Mouse (Mus musculus) CH12.LX (cell line): ENCODE measurements around the gene Lmbrd1. TPM values are rescaled to one million over a fixed set of nuclear protein-coding genes. Genes with fewer than 3 reads are reported as not detected.

Experiments
- DNase-seq: peaks from one replicate; pipeline ENCODE4 v3.0.0-alpha.2; 2013; ENCODE audit errors: extremely low read depth
- H3K27ac ChIP-seq: 2 replicates; pipeline ENCODE4 v1.5.1; 2012; ENCODE audit warnings: low read depth, mild to moderate bottlenecking, control low read depth, moderate library complexity; ENCODE audit not compliant: insufficient read depth
- H3K27me3 ChIP-seq: replicated peaks from 2 replicates; pipeline ENCODE3; 2012; ENCODE audit warnings: inconsistent platforms
- H3K36me3 ChIP-seq, 2 experiments: replicated peaks in 1 of 2; 2 replicates each; pipeline versions ENCODE3 to v1.6.1; 2012; ENCODE audit warnings: inconsistent platforms in 1 of 2, low read length in 1 of 2, mild to moderate bottlenecking in 1 of 2, mixed read lengths in 1 of 2, moderate library complexity in 1 of 2; ENCODE audit not compliant: control insufficient read depth in 1 of 2, insufficient read depth in 1 of 2
- H3K4me1 ChIP-seq, 2 experiments: 2 replicates each; pipeline ENCODE4 v1.6.1; 2012; ENCODE audit warnings: inconsistent platforms in 1 of 2, moderate library complexity in 1 of 2; ENCODE audit not compliant: insufficient read depth in 2 of 2, control insufficient read depth in 1 of 2
- H3K4me2 ChIP-seq: 2 replicates; pipeline ENCODE4 v1.6.1; 2012; ENCODE audit warnings: low read depth, mild to moderate bottlenecking, control low read depth; ENCODE audit not compliant: poor library complexity, insufficient read depth, severe bottlenecking
- H3K4me3 ChIP-seq, 3 experiments: fragments of 150-350 bp in 1 of 3; sonication (generic) in 1 of 3; replicated peaks in 1 of 3; 2 replicates each; pipeline versions ENCODE3 to v1.5.1; 2011 to 2012; ENCODE audit warnings: low read depth in 2 of 3, low read length in 2 of 3, mild to moderate bottlenecking in 2 of 3, moderate library complexity in 2 of 3, control low read depth in 1 of 3, improper control_type of control experiment in 1 of 3, inconsistent platforms in 1 of 3, mixed read lengths in 1 of 3; ENCODE audit not compliant: poor library complexity in 1 of 3
- H3K79me2 ChIP-seq: replicated peaks from 2 replicates; pipeline ENCODE4 v1.6.1; 2012; ENCODE audit warnings: mild to moderate bottlenecking, moderate library complexity; ENCODE audit not compliant: control insufficient read depth, poor library complexity, insufficient read depth, severe bottlenecking; ENCODE audit errors: extremely low read depth
- H3K9ac ChIP-seq: 2 replicates; pipeline ENCODE4 v1.6.1; 2012; ENCODE audit warnings: low read depth, mild to moderate bottlenecking, control low read depth, moderate library complexity; ENCODE audit not compliant: insufficient read depth
- H3K9me3 ChIP-seq: replicated peaks from 2 replicates; pipeline ENCODE3; 2012; ENCODE audit warnings: low read length, inconsistent platforms, mixed read lengths
- BHLHE40 ChIP-seq: IDR thresholded peaks from 2 replicates; pipeline ENCODE4 v1.6.1; 2011; ENCODE audit warnings: mild to moderate bottlenecking, low read depth, low read length, improper control_type of control experiment
- CHD2 ChIP-seq: IDR thresholded peaks from 2 replicates; pipeline ENCODE4 v1.6.1; 2011; ENCODE audit warnings: low read length, improper control_type of control experiment
- HCFC1 ChIP-seq: IDR thresholded peaks from 2 replicates; pipeline ENCODE4 v1.6.1; 2012; ENCODE audit warnings: low read depth, mild to moderate bottlenecking, inconsistent platforms, low read length, improper control_type of control experiment
- KAT2A ChIP-seq: IDR thresholded peaks from 2 replicates; pipeline ENCODE4 v1.6.1; 2012; ENCODE audit warnings: low read length, improper control_type of control experiment, inconsistent platforms; ENCODE audit not compliant: insufficient replicate concordance
- MEF2A ChIP-seq: IDR thresholded peaks from 2 replicates; pipeline ENCODE4 v1.6.1; 2014; ENCODE audit warnings: low read depth, mild to moderate bottlenecking, inconsistent platforms, low read length, improper control_type of control experiment, borderline replicate concordance
- MXI1 ChIP-seq: IDR thresholded peaks from 2 replicates; pipeline ENCODE4 v1.6.1; 2011; ENCODE audit warnings: mild to moderate bottlenecking, low read depth, low read length, improper control_type of control experiment
- MYC ChIP-seq: IDR thresholded peaks from 2 replicates; pipeline ENCODE4 v1.6.1; 2011; ENCODE audit warnings: low read depth, mild to moderate bottlenecking, improper control_type of control experiment, low read length
- PAX5 ChIP-seq: IDR thresholded peaks from 2 replicates; pipeline ENCODE4 v1.6.1; 2012; ENCODE audit warnings: low read length, inconsistent platforms, mixed read lengths
- TBP ChIP-seq: conservative IDR thresholded peaks from 2 replicates; pipeline ENCODE4 v1.6.1; 2011; ENCODE audit warnings: low read depth, low read length, improper control_type of control experiment
- USF1 ChIP-seq: IDR thresholded peaks from 2 replicates; pipeline ENCODE4 v1.6.1; 2014; ENCODE audit warnings: low read depth, mild to moderate bottlenecking, inconsistent platforms, low read length, improper control_type of control experiment
- ZKSCAN1 ChIP-seq: IDR thresholded peaks from 2 replicates; pipeline ENCODE4 v1.6.1; 2012; ENCODE audit warnings: low read depth, inconsistent platforms, low read length, improper control_type of control experiment, borderline replicate concordance
- ZMIZ1 ChIP-seq: IDR thresholded peaks from 2 replicates; pipeline ENCODE4 v1.6.1; 2012; ENCODE audit warnings: low read depth, mild to moderate bottlenecking, inconsistent platforms, low read length, improper control_type of control experiment
- dilution Hi-C: fragments of 300-500 bp; cut with MboI; formaldehyde crosslinking; loops from 2 replicates; pipeline ENCODE4 v1.14.3; 2020; ENCODE audit warnings: low sequenced_read_pairs; ENCODE audit not compliant: extremely low pct_unique_long_range_greater_than_20kb, extremely low pct_ligation_motif_present
- in situ Hi-C: fragments of 300-500 bp; cut with MboI; formaldehyde crosslinking; loops from 3 replicates; pipeline ENCODE4 v1.14.3; 2019; ENCODE audit warnings: low sequenced_read_pairs, low pct_ligation_motif_present, low pct_unique_long_range_greater_than_20kb, mixed read lengths
- polyA plus RNA-seq: library from polyadenylated mRNA; unstranded; fragments of >175 nt; gene quantifications from 2 replicates; pipeline ENCODE4 v1.2.1, GENCODE M21; 2012; ENCODE audit warnings: low read depth; ENCODE audit not compliant: insufficient read length
- total RNA-seq, 2 experiments: library from RNA; depleted of rRNA; stranded (reverse); fragments of 300-350 nt in 1 of 2; fragments of >200 nt in 1 of 2; gene quantifications; 2 replicates each; pipeline ENCODE4 v1.2.3; 2012 to 2014

The Lmbrd1 gene
- total and polyA plus RNA-seq, 3 experiments: 8.6 to 21.2 (median 17.3) TPM

- peaks cover 9 to 45% of the 10 kb centered on the region in 2 experiments for H3K36me3 ChIP-seq
- no peaks in the 10 kb centered on the region for H3K27me3 ChIP-seq
- dilution Hi-C loops: no loop called here
- H3K4me1 ChIP-seq: peaks cover 0 to under 1% of the 10 kb centered on the region in 2 experiments; a peak in 1 of 4 replicates
- in situ Hi-C loops: no loop called here
- no peak for TF ChIP-seq MEF2A
- no peak for TF ChIP-seq MYC
- no peak for TF ChIP-seq HCFC1
- H3K27ac ChIP-seq: no peak overlapping the region
- no peaks in the 10 kb centered on the region for H3K79me2 ChIP-seq
- H3K4me2 ChIP-seq: no peak overlapping the region
- H3K9me3 ChIP-seq: no peaks in the 10 kb centered on the region
- no peak for DNase-seq
- H3K4me3 ChIP-seq: no peak overlapping the region
- H3K9ac ChIP-seq: no peak overlapping the region
Measured at GRCm38 (mm10) chr1:24743191-24743924, 64.9 kb downstream of the Lmbrd1 start.

GRCm38 (mm10) chr1:24752715-24753114, 74.3 kb downstream of the Lmbrd1 start:
- TF ChIP-seq ZMIZ1: no peak
- no peak for TF ChIP-seq USF1
- TF ChIP-seq KAT2A: no peak
- TF ChIP-seq TBP: no peak
- Histone ChIP-seq H3K4me1 (no peaks in the 10 kb centered on the region), H3K27me3 (no peaks in the 10 kb centered on the region), H3K79me2 (no peaks in the 10 kb centered on the region), H3K36me3 (peaks cover 11 to 37% of the 10 kb centered on the region in 2 experiments), H3K4me2 (no peak overlapping the region), H3K9me3 (no peaks in the 10 kb centered on the region), H3K4me3 (no peak overlapping the region), H3K27ac (no peak overlapping the region), H3K9ac (no peak overlapping the region)
- dilution Hi-C loops: no loop called here
- no peak for DNase-seq
- in situ Hi-C loops: no loop called here

GRCm38 (mm10) chr1:24758516-24758915, 80.1 kb downstream of the Lmbrd1 start:
- no peak for DNase-seq
- dilution Hi-C loops: no loop called here

More at GRCm38 (mm10) chr1:24758516-24758915, 80.1 kb downstream of the Lmbrd1 start:
- Histone ChIP-seq H3K27me3 (no peaks in the 10 kb centered on the region), H3K9me3 (no peaks in the 10 kb centered on the region), H3K27ac (no peak overlapping the region), H3K36me3 (peaks cover 12 to 43% of the 10 kb centered on the region in 2 experiments), H3K79me2 (no peaks in the 10 kb centered on the region), H3K4me2 (no peak overlapping the region), H3K9ac (no peak overlapping the region), H3K4me3 (no peak overlapping the region), H3K4me1 (no peaks in the 10 kb centered on the region)
- TF ChIP-seq PAX5 (no peak), ZKSCAN1 (no peak), MEF2A (no peak), USF1 (no peak), CHD2 (no peak), BHLHE40 (no peak), MXI1 (no peak)
- in situ Hi-C loops: no loop called here
